Mouse (Mus musculus) forebrain, embryonic 14.5 days (tissue): ENCODE measurements at regions not wholly inside any gene's neighbourhood (a gene's known extent, or its start where the extent isn't known, plus 50 kb on each side); places are given as distances from the start of the nearest gene placed in this dataset.
A peak's percentile ranks its signal among the peaks of the same experiment; 100 is the strongest.

ENCODE experiments used
- ATAC-seq: fragments of 200-750 bp; cut with Nextera tagmentation; 2 replicates; pipeline ENCODE4 v1.8.0; 2017; ENCODE audit warnings: mild to moderate bottlenecking, moderate library complexity
- DNase-seq: peaks from one replicate; pipeline ENCODE4 v3.0.0-alpha.2; 2015; ENCODE audit warnings: low spot score
- H3K27ac ChIP-seq: fragments of 300-500 bp; sonication (generic); 2 replicates; pipeline ENCODE4 v1.5.1; 2014; ENCODE audit warnings: low read depth, mild to moderate bottlenecking, control low read depth, low read length, moderate library complexity
- H3K27me3 ChIP-seq: fragments of 300-500 bp; sonication (generic); replicated peaks from 2 replicates; pipeline ENCODE4 v1.6.1; 2014; ENCODE audit warnings: low read length, control low read depth, mixed read lengths; ENCODE audit not compliant: control insufficient read depth, insufficient read depth
- H3K36me3 ChIP-seq: fragments of 300-500 bp; sonication (generic); 2 replicates; pipeline ENCODE4 v1.6.1; 2014; ENCODE audit warnings: low read length, control low read depth; ENCODE audit not compliant: control insufficient read depth, insufficient read depth
- H3K4me1 ChIP-seq: fragments of 300-500 bp; sonication (generic); 2 replicates; pipeline ENCODE4 v1.6.1; 2014; ENCODE audit warnings: antibody characterized with exemption, low read length, control low read depth; ENCODE audit not compliant: control insufficient read depth, insufficient read depth
- H3K4me2 ChIP-seq: fragments of 300-500 bp; sonication (generic); 2 replicates; pipeline ENCODE4 v1.6.1; 2014; ENCODE audit warnings: mild to moderate bottlenecking, control low read depth, low read length
- H3K4me3 ChIP-seq: fragments of 300-500 bp; sonication (generic); 2 replicates; pipeline ENCODE4 v1.5.1; 2014; ENCODE audit warnings: low read depth, low read length, control low read depth
- H3K9ac ChIP-seq: fragments of 300-500 bp; sonication (generic); 2 replicates; pipeline ENCODE4 v1.6.1; 2014; ENCODE audit warnings: mild to moderate bottlenecking, low read length, control low read depth, moderate library complexity
- H3K9me3 ChIP-seq: fragments of 300-500 bp; sonication (generic); replicated peaks from 2 replicates; pipeline ENCODE4 v1.6.1; 2016; ENCODE audit warnings: low read length, control low read depth, mixed read lengths; ENCODE audit not compliant: control insufficient read depth
- whole genome bisulfite sequencing: fragments of 180-500 bp; shearing (Covaris S2); extraction: QIAGEN DNeasy Blood & Tissue Kit; methylation state at CpG from one replicate; pipeline ENCODE4 v1.1.7; 2014; 5-methylcytosine and 5-hydroxymethylcytosine counted together

DNA sequence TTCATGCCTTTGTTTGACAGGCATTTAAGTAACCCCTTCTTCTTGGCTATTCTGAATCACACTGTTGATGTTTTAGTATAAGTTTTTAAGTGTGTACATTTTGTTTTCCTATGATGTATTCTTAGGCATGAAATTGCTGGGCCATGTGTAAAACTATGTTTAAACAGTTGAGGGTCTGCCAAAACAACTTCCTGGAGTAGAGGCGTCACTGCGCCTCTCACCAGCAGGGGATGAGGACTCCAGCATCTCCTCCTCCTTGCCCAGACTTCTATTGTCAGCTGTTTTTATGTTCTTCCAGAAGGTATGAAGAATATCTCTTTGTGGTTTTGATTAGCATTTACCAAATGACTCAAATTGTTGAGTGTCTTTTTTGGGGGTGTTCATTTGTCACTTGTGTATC is 372.1 kb downstream of the Fam84a start:
- WGBS: 91% methylated on average over 2 of the region's 2 CpGs
- Histone ChIP-seq H3K4me1 (no peaks in the 10 kb centered on the region), H3K4me3 (no peak overlapping the region), H3K9ac (no peak overlapping the region), H3K4me2 (no peak overlapping the region), H3K27ac (no peak overlapping the region), H3K27me3 (no peaks in the 10 kb centered on the region), H3K9me3 (no peaks in the 10 kb centered on the region), H3K36me3 (no peaks in the 10 kb centered on the region)
- ATAC-seq (no peak), DNase-seq (no peak)

DNA sequence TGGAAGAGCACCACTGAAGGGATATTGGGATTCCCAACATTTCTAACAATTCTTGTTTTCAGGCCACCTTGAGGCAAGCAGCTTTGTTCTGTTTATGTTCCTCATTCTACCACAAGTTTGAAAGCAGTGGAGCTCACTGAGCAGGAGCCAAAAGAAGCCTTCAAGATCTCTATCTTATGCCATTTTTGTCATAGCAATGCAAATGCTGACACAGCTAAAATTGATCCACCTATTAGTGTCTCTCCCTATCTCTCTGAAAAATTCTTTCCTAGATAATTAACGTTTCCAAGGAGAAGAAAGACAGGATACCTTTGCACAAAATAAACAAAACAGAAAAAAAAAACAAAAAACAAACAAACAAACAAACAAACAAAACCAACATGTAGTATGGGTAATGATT is 375.2 kb downstream of the Fam84a start:
- Histone ChIP-seq H3K4me2 (no peak overlapping the region), H3K9me3 (no peaks in the 10 kb centered on the region), H3K36me3 (no peaks in the 10 kb centered on the region), H3K4me1 (no peaks in the 10 kb centered on the region), H3K4me3 (no peak overlapping the region), H3K27me3 (no peaks in the 10 kb centered on the region), H3K9ac (no peak overlapping the region), H3K27ac (no peak overlapping the region)
- 85% methylated on average over 1 of the region's 1 CpGs for whole genome bisulfite sequencing
- DNase-seq (no peak), ATAC-seq (no peak)

DNA sequence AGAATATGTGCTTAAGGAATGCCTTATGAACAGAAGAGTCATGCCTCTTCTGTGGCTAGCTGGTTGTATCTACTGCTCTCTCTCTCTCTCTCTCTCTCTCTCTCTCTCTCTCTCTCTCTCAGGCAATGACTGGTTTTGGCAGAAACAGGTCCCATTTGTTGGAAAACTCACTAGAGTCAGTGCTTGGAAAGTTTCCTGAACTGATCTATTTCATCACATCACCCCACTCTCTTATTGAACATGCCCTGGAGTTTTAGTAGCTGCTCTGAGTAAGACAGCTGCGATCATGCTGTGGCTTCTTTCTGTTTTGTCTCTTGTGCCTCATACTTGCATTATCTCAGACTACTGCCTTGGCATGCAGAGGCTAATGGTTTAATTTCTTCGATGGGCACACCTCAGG is 382.2 kb downstream of the Fam84a start:
- Histone ChIP-seq H3K9ac (no peak overlapping the region), H3K9me3 (no peaks in the 10 kb centered on the region), H3K4me3 (no peak overlapping the region), H3K36me3 (no peaks in the 10 kb centered on the region), H3K27me3 (no peaks in the 10 kb centered on the region), H3K4me2 (no peak overlapping the region), H3K4me1 (no peaks in the 10 kb centered on the region), H3K27ac (no peak overlapping the region)
- DNase-seq (peak; percentile 12), ATAC-seq (no peak)
- WGBS: 94% methylated on average over 2 of the region's 2 CpGs

DNA sequence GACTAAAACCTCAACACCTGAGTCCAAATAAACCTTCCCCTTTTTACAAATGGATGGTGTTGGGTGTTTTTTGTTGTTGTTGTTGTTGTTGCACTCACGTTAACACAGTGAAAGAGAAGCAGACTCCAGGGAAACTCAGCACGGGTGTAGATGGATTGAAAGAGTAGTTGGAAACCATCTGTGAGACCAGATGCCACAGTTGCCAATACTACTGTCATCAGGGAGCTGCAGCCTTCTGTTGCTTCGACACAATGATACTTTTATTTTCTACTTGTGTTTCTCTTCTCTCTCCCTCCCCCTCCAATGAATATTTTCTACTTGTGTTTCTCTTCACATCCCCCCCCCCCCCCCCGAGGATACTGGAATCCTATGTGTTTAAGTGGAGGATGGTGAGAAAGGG is 382.7 kb downstream of the Fam84a start:
- Histone ChIP-seq H3K4me3 (no peak overlapping the region), H3K27ac (no peak overlapping the region), H3K9me3 (no peaks in the 10 kb centered on the region), H3K36me3 (no peaks in the 10 kb centered on the region), H3K27me3 (no peaks in the 10 kb centered on the region), H3K4me1 (no peaks in the 10 kb centered on the region), H3K4me2 (no peak overlapping the region), H3K9ac (no peak overlapping the region)
- WGBS: 67% methylated on average over 4 of the region's 4 CpGs
- DNase-seq (peak; percentile 68), ATAC-seq (peak; percentile 75; the same call in 1 of the 2 replicates)

DNA sequence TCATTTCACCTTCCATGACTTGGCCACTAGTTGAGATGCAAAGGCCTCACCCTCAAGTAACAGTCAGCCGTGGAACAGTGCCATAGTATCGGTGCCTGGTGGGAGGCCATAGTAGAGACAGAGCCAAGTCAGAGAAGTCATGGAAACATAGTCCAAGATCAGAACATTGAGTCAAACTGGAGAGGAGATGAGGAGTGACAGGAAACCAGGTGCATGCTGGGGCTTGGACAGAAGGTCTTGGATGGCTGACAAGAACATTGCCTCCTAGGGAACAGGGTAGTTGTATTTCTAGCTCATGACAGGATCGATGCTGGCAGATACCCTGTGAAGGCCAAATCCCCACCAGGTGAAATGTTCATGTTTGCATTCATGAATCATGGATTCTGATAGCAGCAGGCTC is 385.4 kb downstream of the Fam84a start:
- H3K9me3 ChIP-seq: no peaks in the 10 kb centered on the region
- no peaks in the 10 kb centered on the region for H3K36me3 ChIP-seq
- no peaks in the 10 kb centered on the region for H3K4me1 ChIP-seq
- H3K27me3 ChIP-seq: no peaks in the 10 kb centered on the region
- no peak for DNase-seq
- H3K9ac ChIP-seq: no peak overlapping the region
- WGBS: 91% methylated on average over 3 of the region's 3 CpGs
- ATAC-seq: no peak
- H3K4me2 ChIP-seq: no peak overlapping the region
- H3K27ac ChIP-seq: no peak overlapping the region
- H3K4me3 ChIP-seq: no peak overlapping the region

DNA sequence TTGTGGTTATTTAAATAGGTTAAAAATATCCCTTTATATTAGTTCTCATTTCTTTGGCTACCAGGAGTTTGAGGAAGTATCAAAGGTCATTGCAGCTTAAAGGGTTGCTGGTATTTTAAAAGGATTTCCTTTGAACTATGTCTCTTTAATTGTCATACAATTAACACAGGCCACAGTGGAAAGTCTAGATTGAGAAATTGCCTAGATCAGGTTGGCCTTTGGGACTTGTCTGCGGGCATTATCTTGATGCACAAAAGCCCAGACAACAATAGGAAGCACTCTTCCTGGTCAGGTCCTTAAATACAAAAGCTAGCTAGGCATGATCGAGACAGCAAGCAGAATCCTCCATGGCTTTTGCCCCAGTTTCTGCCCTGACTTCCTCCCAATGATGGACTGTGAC is 398.0 kb downstream of the Fam84a start:
- H3K9me3 ChIP-seq: no peaks in the 10 kb centered on the region
- DNase-seq: no peak
- no peak for ATAC-seq
- no peak overlapping the region for H3K9ac ChIP-seq
- H3K36me3 ChIP-seq: no peaks in the 10 kb centered on the region
- WGBS: 75% methylated on average over 2 of the region's 2 CpGs
- no peaks in the 10 kb centered on the region for H3K27me3 ChIP-seq
- H3K4me1 ChIP-seq: no peaks in the 10 kb centered on the region
- no peak overlapping the region for H3K4me2 ChIP-seq
- H3K27ac ChIP-seq: no peak overlapping the region
- no peak overlapping the region for H3K4me3 ChIP-seq

DNA sequence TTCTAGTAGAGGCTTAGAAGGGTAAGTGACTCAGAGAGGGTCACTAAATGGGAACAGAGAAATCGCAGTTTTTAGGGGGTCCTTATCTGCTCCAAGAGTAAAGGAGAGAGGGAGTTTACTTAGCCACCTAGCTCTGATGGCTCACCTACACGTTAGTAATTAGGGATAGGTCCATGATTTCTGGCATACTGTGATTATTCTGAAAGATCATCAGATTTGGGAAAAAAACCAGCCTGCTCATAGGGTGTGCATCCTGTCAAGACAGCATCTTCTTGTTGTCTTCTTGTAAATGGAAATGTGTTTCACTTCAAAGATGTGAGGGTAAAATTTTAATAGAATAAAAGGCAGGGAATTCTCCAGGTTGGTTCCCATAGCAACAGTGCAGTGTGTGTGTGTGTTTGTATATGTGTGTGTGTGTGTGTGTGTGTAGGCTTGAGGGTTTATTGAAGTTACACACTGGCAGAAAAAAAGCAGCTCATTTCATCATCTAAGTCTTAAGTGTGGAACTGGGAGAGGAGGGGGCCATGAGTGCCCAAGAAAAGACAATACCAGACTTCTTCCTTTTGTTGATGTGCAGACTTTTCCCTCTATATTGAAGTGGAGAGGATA is 407.4 kb downstream of the Fam84a start:
- WGBS: 67% methylated on average over 2 of the region's 2 CpGs
- no peak overlapping the region for H3K4me3 ChIP-seq
- DNase-seq (peak; percentile 41), ATAC-seq (no peak)
- no peaks in the 10 kb centered on the region for H3K27me3 ChIP-seq
- H3K9ac ChIP-seq: no peak overlapping the region
- H3K4me2 ChIP-seq: no peak overlapping the region
- H3K27ac ChIP-seq: no peak overlapping the region
- H3K9me3 ChIP-seq: no peaks in the 10 kb centered on the region
- no peaks in the 10 kb centered on the region for H3K36me3 ChIP-seq
- H3K4me1 ChIP-seq: no peaks in the 10 kb centered on the region

DNA sequence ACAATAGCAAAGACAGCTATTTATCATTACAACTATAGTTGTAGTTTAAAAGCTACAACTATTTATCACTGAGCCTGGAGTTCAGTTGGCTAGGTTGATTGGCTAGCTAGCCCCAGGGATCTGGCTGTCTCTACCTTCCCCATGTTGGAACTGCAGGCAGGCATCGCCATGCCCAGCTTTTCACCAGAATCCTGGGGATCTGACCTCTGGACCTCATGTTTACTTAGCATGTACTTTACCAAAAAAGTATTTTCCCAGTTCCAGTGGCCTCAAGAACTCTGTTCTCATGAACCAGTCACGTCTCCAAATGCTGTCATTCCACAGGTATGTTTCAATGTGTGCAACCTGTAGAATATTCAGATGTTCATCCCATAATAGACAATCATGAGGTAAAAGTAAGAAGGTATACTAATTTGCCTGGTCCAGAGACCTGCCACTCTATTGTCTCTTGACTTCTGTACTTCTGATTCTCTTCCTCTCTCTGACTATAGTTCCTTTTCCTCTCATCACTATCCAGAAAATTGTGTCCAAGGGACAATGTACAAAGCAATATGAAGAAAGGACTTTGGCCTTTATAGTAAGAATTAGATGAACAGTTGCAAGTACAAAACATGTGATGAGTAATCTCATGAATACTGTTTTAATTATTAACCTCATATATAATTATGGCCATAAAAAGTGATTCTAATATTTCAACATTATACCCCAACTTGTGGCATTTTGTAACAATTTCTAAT is 421.8 kb downstream of the Fam84a start:
- WGBS: 78% methylated on average over 2 of the region's 2 CpGs
- no peak overlapping the region for H3K4me3 ChIP-seq
- H3K27ac ChIP-seq: no peak overlapping the region
- H3K36me3 ChIP-seq: no peaks in the 10 kb centered on the region
- no peaks in the 10 kb centered on the region for H3K4me1 ChIP-seq
- no peaks in the 10 kb centered on the region for H3K9me3 ChIP-seq
- DNase-seq (no peak), ATAC-seq (no peak; the same call in 1 of the 2 replicates)
- no peaks in the 10 kb centered on the region for H3K27me3 ChIP-seq
- no peak overlapping the region for H3K4me2 ChIP-seq
- H3K9ac ChIP-seq: no peak overlapping the region

DNA sequence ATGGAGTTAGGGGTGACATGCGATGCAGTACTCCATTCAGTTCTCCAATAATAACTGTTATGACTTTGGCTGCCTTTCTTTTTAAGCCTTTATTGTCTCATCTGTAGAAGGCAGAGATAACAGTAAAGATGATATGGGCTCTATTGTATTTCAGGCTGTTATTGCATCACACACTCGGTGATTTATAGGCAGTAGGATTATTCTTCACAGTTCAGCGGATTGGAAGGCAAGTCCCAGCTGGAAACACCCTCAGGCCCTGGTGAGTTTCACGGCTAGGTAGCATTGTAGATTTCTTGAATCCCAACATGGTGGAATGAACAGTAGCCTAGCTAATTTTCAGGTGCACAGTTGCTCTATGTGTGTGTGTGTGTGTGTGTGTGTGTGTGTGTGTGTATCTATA is 422.9 kb downstream of the Fam84a start:
- H3K4me3 ChIP-seq: no peak overlapping the region
- H3K9ac ChIP-seq: no peak overlapping the region
- ATAC-seq (no peak), DNase-seq (no peak)
- no peaks in the 10 kb centered on the region for H3K9me3 ChIP-seq
- no peak overlapping the region for H3K27ac ChIP-seq
- H3K4me1 ChIP-seq: no peaks in the 10 kb centered on the region
- no peaks in the 10 kb centered on the region for H3K27me3 ChIP-seq
- no peaks in the 10 kb centered on the region for H3K36me3 ChIP-seq
- WGBS: 72% methylated on average over 4 of the region's 4 CpGs
- no peak overlapping the region for H3K4me2 ChIP-seq
